Mouse (Mus musculus): Measurements from ENCODE around the gene Pdcd1lg2.

- TF ChIP-seq POLR2A (IDR thresholded peaks at IDR 0.05; ENCODE audit: insufficient read length, low read depth) (no peak), MAX (IDR thresholded peaks at IDR 0.05; ENCODE audit: low read depth) (no peak), TCF3 (IDR thresholded peaks at IDR 0.05; ENCODE audit: insufficient read length, low read depth) (no peak)
Observed at GRCm38 (mm10) chr19:29504131-29504530, 93.4 kb downstream of the Pdcd1lg2 start.
